Mouse (Mus musculus): ENCODE results near the gene Gm10271. TPM values are rescaled to one million over a fixed set of nuclear protein-coding genes. Genes with fewer than 3 reads are reported as not detected.

Gm10271 gene
- polyA plus RNA-seq (2014; fragmentation: Nextera tagmentation; extraction: Ambion mirVana) = not detected in 2 replicates

- no peaks in the 10 kb centered on the region for H3K27me3 ChIP-seq (ENCODE audit: control insufficient read depth, insufficient read depth, low read length)
- H3K9ac ChIP-seq (replicated peaks; ENCODE audit: low read length) = no peak within 1 kb of the TSS
Observed at GRCm38 (mm10) chr10:116972509-116972908, at the start of gene Gm10271. Gene Gm10271 (minus strand): TSS chr10:116972609.

DNA sequence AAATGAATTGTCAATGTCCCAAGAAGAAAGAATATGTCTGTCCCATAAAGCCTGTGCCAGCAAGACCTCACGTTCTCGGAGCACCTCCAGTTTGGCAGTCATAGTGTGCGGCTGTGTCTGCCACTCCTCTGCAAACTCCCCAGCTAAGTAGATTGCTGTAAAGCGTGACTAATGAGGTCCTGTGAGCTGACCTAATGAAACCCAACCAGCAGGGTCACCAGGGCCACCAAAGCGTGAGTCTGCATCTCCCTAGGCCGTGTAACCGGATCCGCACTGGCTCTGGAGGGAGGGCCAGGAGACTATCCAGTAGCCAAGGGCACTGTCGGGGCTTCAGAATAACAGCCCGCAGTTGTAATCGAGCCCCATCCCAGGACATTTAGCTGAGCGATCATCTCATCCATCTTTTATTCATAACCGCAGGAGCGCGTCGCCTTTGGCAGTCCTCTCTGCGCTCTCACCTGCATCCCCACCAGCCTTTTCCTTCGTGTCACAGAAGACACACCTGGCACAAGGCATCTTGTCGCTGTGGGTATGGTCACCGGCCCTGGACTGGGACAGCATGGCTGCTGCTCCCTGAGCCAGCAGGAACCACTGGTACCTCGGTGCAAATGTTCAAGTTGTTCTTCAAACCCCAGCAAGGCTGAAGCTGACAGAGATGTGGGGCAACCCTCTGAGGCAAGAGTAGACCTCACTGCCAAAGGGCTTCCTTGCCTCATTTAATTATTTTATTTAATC is 48.8 kb upstream of the Gm10271 start:
- Histone ChIP-seq H3K36me3 (ENCODE audit: control insufficient read depth, insufficient read depth, low read length) (no peaks in the 10 kb centered on the region), H3K9ac (replicated peaks; ENCODE audit: low read length) (no peak overlapping the region), H3K27ac (replicated peaks; ENCODE audit: low read depth, low read length) (no peak overlapping the region), H3K4me2 (ENCODE audit: low read length) (no peak overlapping the region), H3K27me3 (ENCODE audit: control insufficient read depth, insufficient read depth, low read length) (no peaks in the 10 kb centered on the region), H3K9me3 (ENCODE audit: control insufficient read depth, low read length) (no peaks in the 10 kb centered on the region), H3K4me3 (replicated peaks; ENCODE audit: low read depth, low read length) (no peak overlapping the region), H3K4me1 (ENCODE audit: control insufficient read depth, insufficient read depth, low read length) (peaks cover 13% of the 10 kb centered on the region)
- WGBS = 19% methylated on average over 21 of the region's 21 CpGs
- DNase-seq = no peak
- no peak for ATAC-seq (ENCODE audit: low FRiP score, low TSS enrichment)

More at GRCm38 (mm10) chr10:116972509-116972908, at the start of gene Gm10271:
- Histone ChIP-seq H3K27ac (replicated peaks; ENCODE audit: low read depth, low read length) (no peak within 1 kb of the TSS), H3K9me3 (ENCODE audit: control insufficient read depth, low read length) (no peaks in the 10 kb centered on the region), H3K4me3 (replicated peaks; ENCODE audit: low read depth, low read length) (no peak within 1 kb of the TSS), H3K4me1 (ENCODE audit: control insufficient read depth, insufficient read depth, low read length) (no peaks in the 10 kb centered on the region), H3K36me3 (ENCODE audit: control insufficient read depth, insufficient read depth, low read length) (no peaks in the 10 kb centered on the region), H3K4me2 (ENCODE audit: low read length) (no peak within 1 kb of the TSS)
- DNase-seq = no peak
- WGBS = 96% methylated on average over 6 of the region's 6 CpGs
- ATAC-seq (ENCODE audit: low FRiP score, low TSS enrichment) = no peak

DNA sequence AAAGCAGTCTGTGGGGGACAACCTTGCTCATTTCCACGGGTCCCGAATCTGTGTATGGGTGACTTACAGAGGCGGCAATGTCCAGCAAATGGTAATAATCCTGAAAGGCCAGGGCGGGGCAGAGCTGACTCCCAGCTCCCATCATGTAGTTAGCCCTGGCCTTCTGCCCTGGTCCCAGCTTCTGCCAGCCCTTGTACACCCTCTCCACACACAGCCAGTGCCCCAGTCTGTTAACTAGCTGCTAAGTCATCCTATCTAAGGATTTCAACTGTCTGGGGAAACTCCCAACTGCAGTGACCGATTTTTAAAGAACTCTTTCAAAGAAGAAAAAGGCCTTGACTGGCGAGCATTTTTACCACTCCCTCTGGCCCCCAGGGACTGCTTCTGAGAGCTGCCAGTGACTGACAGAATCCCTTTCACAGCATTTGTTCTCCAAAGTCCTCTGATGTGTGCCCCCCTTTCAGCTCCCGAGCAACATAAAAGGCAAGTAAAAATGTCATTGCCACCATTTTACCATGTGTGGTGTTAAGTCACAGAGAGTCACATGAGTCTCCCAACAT is 46.0 kb upstream of the Gm10271 start:
- Histone ChIP-seq H3K9me3 (ENCODE audit: control insufficient read depth, low read length) (no peaks in the 10 kb centered on the region), H3K9ac (replicated peaks; ENCODE audit: low read length) (no peak overlapping the region), H3K27ac (replicated peaks; ENCODE audit: low read depth, low read length) (no peak overlapping the region), H3K4me1 (ENCODE audit: control insufficient read depth, insufficient read depth, low read length) (peaks cover 18% of the 10 kb centered on the region), H3K4me3 (replicated peaks; ENCODE audit: low read depth, low read length) (no peak overlapping the region), H3K27me3 (ENCODE audit: control insufficient read depth, insufficient read depth, low read length) (no peaks in the 10 kb centered on the region), H3K4me2 (ENCODE audit: low read length) (no peak overlapping the region), H3K36me3 (ENCODE audit: control insufficient read depth, insufficient read depth, low read length) (no peaks in the 10 kb centered on the region)
- no peak; the same call in 1 of the 2 replicates for ATAC-seq (ENCODE audit: low FRiP score, low TSS enrichment)
- DNase-seq = peak; percentile 66
- 33% methylated on average over 7 of the region's 7 CpGs for WGBS

DNA sequence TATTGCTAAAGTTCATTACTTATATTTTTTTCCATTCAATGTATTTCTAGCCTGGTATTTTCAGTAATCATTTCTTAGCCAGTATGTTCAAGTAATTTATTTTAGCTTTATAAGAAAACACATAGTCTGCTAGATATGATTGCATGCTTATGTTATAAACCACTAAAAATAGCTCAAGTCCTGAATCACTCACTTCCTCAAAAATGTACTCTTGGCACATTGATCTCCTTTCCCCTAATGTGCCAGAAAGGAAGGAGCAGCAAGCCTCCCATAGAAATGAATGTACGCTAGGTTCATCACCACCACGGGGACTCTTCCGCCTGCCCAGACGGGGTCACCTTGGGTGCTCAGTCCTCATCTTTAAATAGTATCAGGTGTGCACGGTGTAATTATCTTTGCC is 42.2 kb upstream of the Gm10271 start:
- WGBS = 89% methylated on average over 5 of the region's 5 CpGs
- Histone ChIP-seq H3K9ac (replicated peaks; ENCODE audit: low read length) (no peak overlapping the region), H3K4me2 (ENCODE audit: low read length) (no peak overlapping the region), H3K36me3 (ENCODE audit: control insufficient read depth, insufficient read depth, low read length) (no peaks in the 10 kb centered on the region), H3K27me3 (ENCODE audit: control insufficient read depth, insufficient read depth, low read length) (no peaks in the 10 kb centered on the region), H3K9me3 (ENCODE audit: control insufficient read depth, low read length) (no peaks in the 10 kb centered on the region), H3K4me1 (ENCODE audit: control insufficient read depth, insufficient read depth, low read length) (peaks cover 13% of the 10 kb centered on the region; the same call in 1 of the 2 replicates), H3K4me3 (replicated peaks; ENCODE audit: low read depth, low read length) (no peak overlapping the region), H3K27ac (replicated peaks; ENCODE audit: low read depth, low read length) (no peak overlapping the region)
- ATAC-seq (ENCODE audit: low FRiP score, low TSS enrichment) (no peak), DNase-seq (no peak)

DNA sequence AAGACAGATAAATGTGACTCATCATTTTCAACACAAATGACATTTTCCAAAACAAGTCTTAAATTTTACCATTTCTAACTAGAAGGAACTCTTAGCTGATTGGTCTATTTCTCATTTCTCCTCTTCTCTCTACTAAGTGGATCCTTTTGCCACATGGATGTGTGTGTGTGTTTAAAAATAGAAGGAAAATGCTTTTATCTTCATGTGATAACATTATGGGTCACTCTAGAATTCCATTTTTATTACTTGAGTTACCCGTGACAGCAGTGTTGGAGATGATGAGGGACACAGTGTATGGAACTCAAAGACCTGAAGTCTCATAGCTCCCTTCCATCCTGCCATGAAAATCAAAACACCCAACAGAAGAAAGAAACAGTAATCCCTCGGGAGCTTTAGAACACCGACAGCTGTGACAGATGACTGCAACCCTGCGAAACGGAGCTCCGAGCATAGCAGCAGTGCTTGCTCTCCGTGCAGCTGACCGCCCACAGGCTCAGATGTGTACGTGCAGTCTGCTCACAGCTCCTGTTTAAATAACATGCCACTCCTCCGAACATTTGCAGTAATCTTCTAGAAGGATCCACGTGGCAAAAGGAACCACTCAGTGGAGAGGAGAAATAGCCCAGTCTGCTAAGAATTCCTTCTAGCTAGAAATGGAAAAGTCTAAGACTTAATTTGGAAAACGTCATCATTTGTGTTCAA is 41.4 kb upstream of the Gm10271 start:
- H3K4me2 ChIP-seq (ENCODE audit: low read length) = peak overlapping the region; percentile 34
- peak; percentile 76 for DNase-seq
- no peaks in the 10 kb centered on the region for H3K36me3 ChIP-seq (ENCODE audit: control insufficient read depth, insufficient read depth, low read length)

GRCm38 (mm10) chr10:117011047-117011446 is 38.6 kb upstream of the Gm10271 start:
- no peak overlapping the region for H3K4me2 ChIP-seq (ENCODE audit: low read length)
- DNase-seq = no peak
- 22% methylated on average over 8 of the region's 8 CpGs for WGBS

More for the DNA sequence above, 41.4 kb upstream of the Gm10271 start:
- peak; percentile 63; the same call in 1 of the 2 replicates for ATAC-seq (ENCODE audit: low FRiP score, low TSS enrichment)
- WGBS = 14% methylated on average over 12 of the region's 12 CpGs
- Histone ChIP-seq H3K9ac (replicated peaks; ENCODE audit: low read length) (no peak overlapping the region), H3K27me3 (ENCODE audit: control insufficient read depth, insufficient read depth, low read length) (no peaks in the 10 kb centered on the region), H3K4me3 (replicated peaks; ENCODE audit: low read depth, low read length) (no peak overlapping the region), H3K9me3 (ENCODE audit: control insufficient read depth, low read length) (no peaks in the 10 kb centered on the region), H3K4me1 (ENCODE audit: control insufficient read depth, insufficient read depth, low read length) (peaks cover 13% of the 10 kb centered on the region; the same call in 1 of the 2 replicates), H3K27ac (replicated peaks; ENCODE audit: low read depth, low read length) (no peak overlapping the region)

DNA sequence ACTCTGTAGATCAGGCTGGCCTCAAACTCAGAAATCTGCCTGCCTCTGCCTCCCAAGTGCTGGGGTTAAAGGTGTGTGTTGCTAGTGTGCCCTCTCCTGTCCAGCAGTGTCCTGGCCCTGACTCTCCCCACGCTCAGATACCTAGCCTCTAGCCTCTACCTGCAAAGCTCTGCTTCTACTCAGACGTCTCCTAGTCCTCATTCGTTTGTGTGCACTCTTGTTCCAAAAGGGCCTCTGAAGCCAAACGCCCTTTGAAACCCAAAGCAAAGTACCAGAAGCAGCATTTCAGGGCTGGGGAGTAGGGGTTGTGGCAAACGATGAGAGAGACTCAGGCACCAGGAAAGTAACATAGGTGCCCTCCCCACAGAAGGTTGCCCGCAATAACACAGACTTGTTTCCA is 37.3 kb upstream of the Gm10271 start:
- Histone ChIP-seq H3K4me2 (ENCODE audit: low read length) (no peak overlapping the region), H3K36me3 (ENCODE audit: control insufficient read depth, insufficient read depth, low read length) (no peaks in the 10 kb centered on the region), H3K9me3 (ENCODE audit: control insufficient read depth, low read length) (no peaks in the 10 kb centered on the region), H3K27me3 (ENCODE audit: control insufficient read depth, insufficient read depth, low read length) (no peaks in the 10 kb centered on the region), H3K4me3 (replicated peaks; ENCODE audit: low read depth, low read length) (no peak overlapping the region), H3K4me1 (ENCODE audit: control insufficient read depth, insufficient read depth, low read length) (peaks cover 14% of the 10 kb centered on the region; the same call in 1 of the 2 replicates), H3K27ac (replicated peaks; ENCODE audit: low read depth, low read length) (no peak overlapping the region), H3K9ac (replicated peaks; ENCODE audit: low read length) (no peak overlapping the region)
- DNase-seq = no peak
- whole genome bisulfite sequencing = 91% methylated on average over 6 of the region's 6 CpGs
- ATAC-seq (ENCODE audit: low FRiP score, low TSS enrichment) = no peak

More at GRCm38 (mm10) chr10:117011047-117011446, 38.6 kb upstream of the Gm10271 start:
- no peaks in the 10 kb centered on the region for H3K9me3 ChIP-seq (ENCODE audit: control insufficient read depth, low read length)
- no peak overlapping the region for H3K9ac ChIP-seq (replicated peaks; ENCODE audit: low read length)
- H3K36me3 ChIP-seq (ENCODE audit: control insufficient read depth, insufficient read depth, low read length) = no peaks in the 10 kb centered on the region
- H3K4me3 ChIP-seq (replicated peaks; ENCODE audit: low read depth, low read length) = no peak overlapping the region
- no peaks in the 10 kb centered on the region for H3K27me3 ChIP-seq (ENCODE audit: control insufficient read depth, insufficient read depth, low read length)
- no peak overlapping the region for H3K27ac ChIP-seq (replicated peaks; ENCODE audit: low read depth, low read length)
- H3K4me1 ChIP-seq (ENCODE audit: control insufficient read depth, insufficient read depth, low read length) = peaks cover 6% of the 10 kb centered on the region; the same call in 1 of the 2 replicates
- ATAC-seq (ENCODE audit: low FRiP score, low TSS enrichment) = no peak

- Histone ChIP-seq H3K4me1 (ENCODE audit: control insufficient read depth, insufficient read depth, low read length) (peaks cover 12% of the 10 kb centered on the region; the same call in 1 of the 2 replicates), H3K36me3 (ENCODE audit: control insufficient read depth, insufficient read depth, low read length) (no peaks in the 10 kb centered on the region), H3K4me2 (ENCODE audit: low read length) (no peak overlapping the region), H3K4me3 (replicated peaks; ENCODE audit: low read depth, low read length) (no peak overlapping the region), H3K9ac (replicated peaks; ENCODE audit: low read length) (no peak overlapping the region), H3K27me3 (ENCODE audit: control insufficient read depth, insufficient read depth, low read length) (no peaks in the 10 kb centered on the region), H3K27ac (replicated peaks; ENCODE audit: low read depth, low read length) (no peak overlapping the region), H3K9me3 (ENCODE audit: control insufficient read depth, low read length) (no peaks in the 10 kb centered on the region)
- ATAC-seq (ENCODE audit: low FRiP score, low TSS enrichment) (no peak), DNase-seq (no peak)
- 54% methylated on average over 12 of the region's 12 CpGs for WGBS
Observed at GRCm38 (mm10) chr10:117005707-117006464, 33.5 kb upstream of the Gm10271 start.

All from midbrain, embryonic 14.5 days (tissue).